Mouse (Mus musculus) B cell, adult 62 days (primary cell): ENCODE data around the gene Rbms2. TPM values are rescaled to one million over a fixed set of nuclear protein-coding genes. Genes with fewer than 3 reads are reported as not detected.

Experiments used
- total RNA-seq: library from RNA; stranded (reverse); gene quantifications from 4 replicates; pipeline ENCODE4 v1.2.4, GENCODE M21; 2023

Rbms2 gene
- total RNA-seq, result 43.9 to 52.8 TPM (median 47.8 TPM) in 4 replicates

DNA sequence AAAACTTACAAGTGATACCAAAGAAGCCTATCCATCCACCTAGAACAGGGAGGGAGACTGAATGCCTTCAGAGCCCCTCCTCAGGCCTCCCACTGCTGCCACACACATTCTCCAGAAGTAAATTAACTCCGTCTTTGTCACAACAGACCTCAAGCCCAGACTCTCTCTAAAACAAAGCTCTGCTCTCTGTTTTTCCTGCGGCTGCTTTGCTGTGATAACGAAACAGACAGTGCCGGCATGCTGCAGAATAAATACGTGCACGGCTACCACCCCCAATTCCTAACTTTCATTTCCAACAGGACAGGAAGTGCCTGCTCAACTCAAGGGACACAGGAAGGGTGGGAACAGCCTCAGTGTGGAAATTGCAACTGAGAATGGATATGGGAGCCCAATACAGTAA lies at the start of gene Rbms2:
Rbms2 (minus strand) TSS at position 309 of the 400 bp plus-strand sequence.

DNA sequence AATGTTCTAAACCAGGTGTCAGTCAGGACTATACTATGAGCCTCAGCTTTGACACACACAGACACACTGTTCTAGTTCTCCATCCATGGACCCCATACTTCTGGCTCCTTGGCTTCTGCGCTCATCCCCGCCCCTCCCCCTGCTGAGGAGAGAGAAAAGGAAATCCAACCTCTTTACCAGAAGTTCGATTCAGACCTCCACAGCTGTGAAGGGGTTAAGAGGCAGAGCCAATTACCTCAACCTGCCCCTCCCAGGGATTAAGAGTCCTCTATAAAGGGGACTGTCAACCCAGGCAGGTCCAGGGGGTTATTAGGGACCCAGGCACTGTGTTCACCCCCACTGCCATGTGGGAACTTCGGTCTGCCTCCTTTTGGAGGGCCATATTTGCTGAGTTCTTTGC lies 45.4 kb upstream of the Rbms2 start, which contains the start of gene Mip:
Mip (plus strand) TSS at position 301 of the 400 bp plus-strand sequence.

DNA sequence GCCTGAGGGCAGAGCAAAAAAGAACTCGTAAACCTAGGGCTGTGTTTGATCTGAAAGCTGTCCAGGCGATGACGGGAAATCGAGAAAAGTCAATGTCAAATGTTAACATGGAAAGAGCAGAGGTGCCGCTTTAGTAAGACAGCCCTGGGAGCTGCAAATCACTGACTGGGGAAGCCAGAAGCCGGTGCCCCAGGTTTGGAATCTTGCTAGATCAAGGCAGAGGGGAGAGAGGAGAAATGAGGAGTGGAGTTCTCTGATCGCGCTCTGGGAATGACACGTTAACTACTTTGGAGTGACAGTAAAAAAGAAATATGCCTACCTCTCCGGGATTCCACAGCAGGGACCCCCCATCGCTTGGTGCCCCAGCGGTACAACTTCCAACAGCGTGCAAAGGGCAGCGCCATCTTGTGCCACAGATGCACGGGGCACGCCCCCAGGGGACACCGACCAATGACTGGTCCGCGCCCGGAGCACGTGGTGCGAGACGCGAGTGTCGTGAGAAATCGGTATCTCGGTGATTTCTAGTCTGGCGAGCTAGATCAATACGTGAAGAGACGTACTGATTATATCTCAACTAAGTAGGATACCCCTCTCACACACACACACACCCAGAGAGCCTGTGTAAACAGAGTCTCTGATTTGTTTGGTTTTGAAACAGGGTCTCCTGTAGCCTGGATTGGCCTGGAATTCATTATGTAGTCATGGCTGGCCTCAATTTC lies 31.5 kb upstream of the Rbms2 start, which contains the start of gene Spryd4:
Spryd4 (minus strand) TSS at position 418 of the 719 bp plus-strand sequence.

DNA sequence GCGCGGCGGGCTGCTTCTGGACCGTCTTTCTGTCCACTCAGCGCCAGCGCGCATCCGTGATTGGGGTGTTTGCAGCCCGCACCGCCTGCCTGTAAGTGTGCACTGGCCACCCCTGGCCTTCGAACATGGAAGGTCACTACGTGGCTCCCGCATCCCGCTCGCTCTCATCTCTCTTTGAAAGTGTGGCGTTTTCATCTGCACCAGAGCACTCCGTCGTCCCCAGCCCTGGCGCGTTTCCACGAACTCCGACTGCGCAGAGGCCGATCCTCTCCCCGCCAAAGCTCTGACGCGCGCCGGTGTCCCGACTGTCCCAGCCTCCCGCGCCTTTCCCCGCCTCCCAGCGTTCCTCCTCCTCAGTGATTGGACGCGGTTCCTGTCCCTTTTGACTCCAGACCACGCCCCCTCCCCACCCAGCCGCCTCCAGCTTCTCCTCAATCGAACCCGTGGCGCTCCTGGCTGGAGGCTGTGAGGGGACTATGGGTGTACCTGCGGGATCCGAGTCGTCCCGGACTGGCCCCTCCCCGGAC lies 14.0 kb upstream of the Rbms2 start, which contains the start of gene Gls2:
Gls2 (plus strand) TSS at position 434 of the 527 bp plus-strand sequence.

DNA sequence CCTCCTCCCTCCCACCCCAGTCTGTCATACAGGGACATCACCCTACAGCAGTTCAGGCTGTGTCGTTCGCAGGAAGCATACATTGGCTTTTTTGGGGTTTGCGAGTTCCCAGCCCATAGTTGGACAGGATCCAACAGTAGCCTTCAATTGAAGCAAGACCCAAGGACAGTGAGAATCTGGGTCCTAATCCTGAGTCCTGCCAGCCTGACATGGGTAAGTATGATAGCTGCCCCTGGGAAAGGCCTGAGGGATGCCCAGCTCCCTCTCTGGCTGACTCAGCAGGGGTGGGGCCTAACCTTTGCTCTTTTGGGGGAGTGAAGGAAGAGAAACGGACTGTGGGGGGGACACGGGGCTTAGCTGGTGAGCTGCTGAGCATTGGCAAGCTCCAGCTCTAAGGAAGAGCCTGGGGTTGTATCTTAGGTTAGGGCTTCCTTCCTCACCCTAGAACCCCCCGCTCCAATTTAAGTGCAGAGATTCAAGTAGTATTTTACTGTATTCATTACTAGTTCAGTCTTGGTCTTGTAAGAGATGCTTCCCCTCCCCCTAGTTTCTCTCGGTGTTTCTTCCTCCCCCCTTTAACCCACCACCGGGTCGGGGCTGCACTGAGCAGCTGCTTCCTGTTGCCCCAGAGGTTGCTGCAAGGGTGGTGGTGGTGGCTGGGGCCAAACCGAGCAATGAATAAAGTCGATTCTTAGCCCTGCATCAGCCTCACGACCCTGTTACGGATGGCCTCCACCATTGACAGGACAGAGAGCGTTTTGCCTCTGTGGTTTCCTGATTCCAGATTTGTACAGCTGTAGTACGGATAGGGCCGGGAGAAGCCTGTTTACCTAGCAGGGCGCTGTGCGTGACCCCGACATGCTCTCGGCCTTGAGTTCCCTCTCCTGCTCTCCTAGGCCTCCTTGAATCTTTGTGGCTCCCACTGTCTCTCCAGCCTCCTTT lies 88.3 kb downstream of the Rbms2 start, which contains the start of gene Baz2a:
Baz2a (plus strand) TSS at position 14 of the 942 bp plus-strand sequence.

DNA sequence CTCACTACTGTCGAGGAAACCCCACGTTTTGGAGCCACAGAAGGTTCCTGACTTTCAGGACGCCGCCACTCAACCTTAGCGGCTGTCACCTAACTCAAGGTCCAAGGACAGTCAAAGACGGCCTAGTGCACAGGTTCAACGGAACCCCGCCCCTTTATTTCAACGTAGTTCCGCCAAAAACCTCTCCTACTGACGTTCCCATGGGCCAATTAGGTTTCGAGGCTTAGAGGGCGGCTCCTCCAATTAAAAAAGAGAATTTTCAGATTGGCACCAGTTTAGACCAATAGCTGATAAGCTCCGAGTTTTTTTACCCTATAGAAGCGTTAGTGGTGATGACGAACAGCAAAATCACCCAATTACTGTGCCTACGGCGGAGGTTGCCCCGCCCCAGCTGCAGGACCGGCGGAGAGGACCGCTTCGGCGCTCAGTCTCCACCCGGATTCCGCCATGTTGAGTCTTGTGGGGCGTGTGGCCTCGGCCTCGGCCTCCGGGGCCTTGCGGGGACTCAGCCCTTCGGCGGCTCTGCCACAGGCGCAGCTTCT lies 97.1 kb downstream of the Rbms2 start, which contains the start of gene Atp5b:
Atp5b (plus strand) TSS at position 394 of the 542 bp plus-strand sequence.

Other genes starting within 250 kb of the Rbms2 start
- gene Hsd17b6, start 172.7 kb downstream of the Rbms2 start, total RNA-seq, result not detected in 4 replicates
- gene Prim1, start 165.1 kb downstream of the Rbms2 start, total RNA-seq, result 13.5 to 17.2 TPM (median 14.0 TPM) in 4 replicates
- gene Naca, start 144.7 kb downstream of the Rbms2 start, total RNA-seq, result 587 to 616 TPM (median 605 TPM) in 4 replicates
- 110 to 153 TPM (median 131 TPM) in 4 replicates for gene Ptges3, start 121.3 kb downstream of the Rbms2 start, total RNA-seq
- gene Atp5b, start 97.0 kb downstream of the Rbms2 start, total RNA-seq, result 523 to 608 TPM (median 568 TPM) in 4 replicates
- 124 to 141 TPM (median 134 TPM) in 4 replicates for gene Baz2a, start 88.7 kb downstream of the Rbms2 start, total RNA-seq
- gene Gls2, start 14.2 kb upstream of the Rbms2 start, total RNA-seq, result not detected in 4 replicates
- gene Spryd4, start 31.5 kb upstream of the Rbms2 start, total RNA-seq, result 12.3 to 17.4 TPM (median 15.1 TPM) in 4 replicates
- not detected in 4 replicates for gene Mip, start 45.5 kb upstream of the Rbms2 start, total RNA-seq
- 13.7 to 23.7 TPM (median 16.3 TPM) in 4 replicates for gene Timeless, start 51.8 kb upstream of the Rbms2 start, total RNA-seq
- not detected in 4 replicates for gene Apon, start 73.8 kb upstream of the Rbms2 start, total RNA-seq
- 0.75 to 1.4 TPM (median 0.93 TPM) in 4 replicates for gene Apof, start 88.4 kb upstream of the Rbms2 start, total RNA-seq
- gene Stat2, start 90.3 kb upstream of the Rbms2 start, total RNA-seq, result 110 to 128 TPM (median 114 TPM) in 4 replicates
- gene Il23a, start 118.5 kb upstream of the Rbms2 start, total RNA-seq, result not detected in 4 replicates
- 62.2 to 69.4 TPM (median 65.8 TPM) in 4 replicates for gene Pan2, start 123.0 kb upstream of the Rbms2 start, total RNA-seq
- gene Cnpy2, start 142.2 kb upstream of the Rbms2 start, total RNA-seq, result 18.8 to 20.8 TPM (median 19.5 TPM) in 4 replicates
- 101 to 110 TPM (median 110 TPM) in 4 replicates for gene Cs, start 157.4 kb upstream of the Rbms2 start, total RNA-seq
- 28.6 to 37.3 TPM (median 32.6 TPM) in 4 replicates for gene Coq10a, start 188.7 kb upstream of the Rbms2 start, total RNA-seq
- 67.5 to 68.6 TPM (median 68.3 TPM) in 4 replicates for gene Ankrd52, start 196.8 kb upstream of the Rbms2 start, total RNA-seq
- not detected in 4 replicates for gene Slc39a5, start 220.9 kb upstream of the Rbms2 start, total RNA-seq
- gene Nabp2, start 231.2 kb upstream of the Rbms2 start, total RNA-seq, result 39.1 to 49.2 TPM (median 47.1 TPM) in 4 replicates
- gene Rnf41, start 231.4 kb upstream of the Rbms2 start, total RNA-seq, result 61.4 to 67.3 TPM (median 65.5 TPM) in 4 replicates